Mouse (Mus musculus) c-Kit-positive CD71-negative TER-119-negative erythroid progenitor cells, embryonic 14.5 days (primary cell): ENCODE results near the gene Mecom.

ENCODE experiments used
- DNase-seq: peaks from one replicate; pipeline ENCODE4 v3.0.0-alpha.2; 2013; ENCODE audit warnings: low read depth

Gene Mecom

DNA sequence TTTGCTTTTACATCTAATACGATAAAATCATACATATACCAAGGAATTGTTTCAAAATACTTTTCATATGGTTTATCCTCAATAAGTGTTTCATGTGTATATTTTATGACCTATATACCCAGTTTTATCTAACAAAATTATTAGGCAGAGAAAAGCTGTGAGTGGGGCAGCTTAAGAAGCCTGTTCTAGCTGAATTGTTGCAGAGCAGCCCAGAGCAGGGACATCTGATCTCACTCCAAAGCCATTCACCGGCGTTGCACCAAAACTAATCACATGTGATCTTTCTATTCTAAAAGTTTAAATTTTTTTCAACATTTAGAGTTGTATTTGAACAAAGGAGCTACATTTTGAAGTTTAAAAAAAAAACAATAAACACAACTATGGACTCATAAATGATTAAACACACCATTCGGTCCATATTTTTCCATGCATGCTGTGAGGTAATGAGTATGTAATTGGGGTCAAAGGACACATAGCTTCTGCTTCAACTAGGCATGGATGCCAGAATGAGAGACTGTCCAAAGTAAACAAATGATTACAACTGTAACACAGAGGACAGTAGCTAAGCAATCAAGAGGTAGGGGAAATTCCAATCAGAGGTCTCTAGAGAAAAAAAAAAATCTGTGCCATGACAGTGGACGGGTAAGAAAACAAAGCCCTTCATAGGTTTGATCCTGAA is 64.7 kb downstream of the Mecom start:
- DNase-seq, result no peak

DNA sequence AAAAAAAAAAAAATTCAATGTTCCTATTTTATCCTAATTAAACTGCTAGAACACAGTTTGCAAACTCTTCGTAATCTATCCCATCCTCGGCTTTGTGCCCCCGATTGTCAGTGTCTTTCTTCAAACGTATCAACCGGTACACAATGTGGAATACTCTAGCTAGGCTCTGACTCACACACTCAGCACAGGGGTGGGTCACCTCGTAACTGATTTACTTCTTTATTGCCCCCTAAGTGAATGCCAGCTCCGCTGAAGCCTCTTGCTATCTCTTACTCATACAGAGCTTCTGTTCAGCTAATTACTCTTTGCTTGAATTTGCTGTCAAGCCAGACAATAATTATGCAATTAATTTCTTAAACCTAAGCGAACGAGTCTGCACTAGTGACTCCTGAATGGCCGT is 66.1 kb downstream of the Mecom start:
- no peak for DNase-seq

DNA sequence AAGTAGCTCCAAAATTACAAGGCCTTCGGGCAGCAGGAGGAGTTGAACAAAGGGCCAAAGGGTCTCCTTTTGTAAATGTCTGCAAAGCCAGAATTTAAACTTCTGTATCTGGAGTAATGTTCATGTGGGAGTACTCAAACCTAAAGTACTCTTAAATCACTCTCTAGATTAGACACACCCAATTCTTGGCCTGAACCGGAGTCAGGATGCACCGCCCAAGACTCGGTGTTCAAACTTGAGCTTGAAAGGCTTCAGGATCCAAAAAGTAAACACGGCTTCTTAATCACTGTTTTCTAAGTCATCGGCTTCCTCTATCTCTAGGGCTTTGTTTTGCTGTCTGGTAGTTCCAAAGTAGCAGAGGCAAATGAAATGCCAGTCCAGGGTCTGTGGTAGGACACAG is 67.3 kb downstream of the Mecom start:
- no peak for DNase-seq

DNA sequence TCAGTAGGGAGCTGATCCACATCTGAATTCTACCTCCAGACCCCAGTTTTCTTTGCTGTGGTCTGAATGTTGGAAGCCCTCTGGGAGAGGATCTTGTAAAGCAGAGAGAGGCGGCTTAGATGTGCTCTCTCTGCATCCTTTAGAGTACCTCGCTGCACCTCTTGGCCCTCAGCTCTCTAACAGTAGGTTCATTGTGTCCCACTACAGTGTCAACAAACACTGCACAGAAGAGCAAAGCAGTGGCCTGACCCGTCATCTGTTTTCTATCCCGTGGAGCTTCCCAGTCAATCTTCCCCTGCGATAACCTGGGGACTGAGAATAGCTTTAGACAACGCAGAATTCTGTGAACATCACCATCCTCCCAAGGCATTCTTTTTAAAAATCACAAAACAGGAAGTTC is 69.6 kb downstream of the Mecom start:
- DNase-seq, result no peak

DNA sequence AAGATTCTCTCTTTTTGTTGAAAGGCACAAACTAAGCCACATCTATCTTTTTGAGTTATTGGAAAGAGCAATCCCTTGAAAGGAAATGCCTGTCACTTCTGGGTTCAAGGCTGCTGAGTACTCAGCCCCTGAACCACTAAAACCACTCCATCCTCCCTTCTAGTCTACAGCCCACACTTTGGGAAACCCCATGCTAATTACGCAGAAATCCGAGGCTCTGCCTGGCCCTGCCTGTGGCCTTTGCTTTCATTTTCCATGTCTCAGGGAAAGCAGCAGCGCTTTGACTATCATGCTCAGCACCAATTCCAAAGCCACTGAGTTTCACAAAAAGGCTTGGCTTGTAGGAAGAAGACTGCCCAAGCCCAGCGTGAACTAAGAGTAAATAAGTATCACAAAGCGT is 70.8 kb downstream of the Mecom start:
- DNase-seq, result no peak

DNA sequence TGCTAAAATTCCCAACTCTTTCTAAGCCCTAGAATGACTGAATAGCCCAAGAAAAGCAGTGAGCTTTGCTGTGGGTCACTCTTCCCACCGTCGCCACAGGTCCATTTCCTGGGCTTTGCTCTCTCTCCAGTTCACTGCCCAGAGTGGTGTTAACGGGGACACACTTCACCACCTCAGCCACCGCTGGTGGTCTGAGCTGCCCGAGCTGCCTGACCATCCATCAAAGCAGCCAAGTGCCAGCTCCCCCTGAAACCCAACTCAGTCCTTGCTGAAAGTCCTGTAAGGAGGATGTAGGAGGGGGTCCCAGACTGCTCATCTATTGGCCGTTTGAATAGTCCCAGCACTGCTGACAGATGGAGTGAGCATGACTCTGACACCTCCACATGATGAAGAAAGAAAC is 72.2 kb downstream of the Mecom start:
- no peak for DNase-seq

DNA sequence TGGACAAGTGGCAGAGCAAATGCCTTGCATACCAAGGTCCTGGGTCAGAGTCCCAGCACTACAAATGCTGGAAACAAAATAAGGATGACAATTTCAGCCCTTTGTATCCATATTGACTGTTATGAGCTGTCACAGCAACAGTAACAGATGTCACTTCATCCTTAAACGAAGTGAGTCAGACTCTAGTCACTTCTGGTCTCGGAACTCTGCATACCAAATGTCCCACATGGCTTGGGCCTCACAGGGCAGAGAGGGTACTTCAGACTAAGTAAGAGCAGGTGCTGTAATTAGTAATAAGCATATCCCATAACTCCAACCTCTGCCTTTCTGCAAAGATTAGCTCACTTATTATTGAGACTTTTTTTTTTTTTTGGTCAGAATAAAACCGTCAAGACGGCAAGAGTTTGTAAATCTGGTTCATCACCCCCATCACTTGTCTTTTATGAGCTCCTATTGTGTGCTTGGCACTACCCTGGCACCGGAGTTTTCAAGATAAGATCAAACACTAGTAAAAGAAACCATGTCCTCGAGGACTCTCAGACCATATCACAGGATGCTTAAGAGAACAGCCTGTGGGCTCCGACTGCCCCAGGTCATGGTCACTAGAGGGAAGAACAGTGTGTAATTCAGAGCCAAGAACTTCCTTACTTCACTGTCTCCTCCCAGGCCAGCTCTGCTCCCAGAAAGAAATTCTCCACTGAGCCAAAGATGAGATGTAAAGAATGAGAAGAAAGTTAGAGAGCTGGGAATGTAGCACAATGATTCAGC is 79.6 kb downstream of the Mecom start:
- DNase-seq, result no peak

DNA sequence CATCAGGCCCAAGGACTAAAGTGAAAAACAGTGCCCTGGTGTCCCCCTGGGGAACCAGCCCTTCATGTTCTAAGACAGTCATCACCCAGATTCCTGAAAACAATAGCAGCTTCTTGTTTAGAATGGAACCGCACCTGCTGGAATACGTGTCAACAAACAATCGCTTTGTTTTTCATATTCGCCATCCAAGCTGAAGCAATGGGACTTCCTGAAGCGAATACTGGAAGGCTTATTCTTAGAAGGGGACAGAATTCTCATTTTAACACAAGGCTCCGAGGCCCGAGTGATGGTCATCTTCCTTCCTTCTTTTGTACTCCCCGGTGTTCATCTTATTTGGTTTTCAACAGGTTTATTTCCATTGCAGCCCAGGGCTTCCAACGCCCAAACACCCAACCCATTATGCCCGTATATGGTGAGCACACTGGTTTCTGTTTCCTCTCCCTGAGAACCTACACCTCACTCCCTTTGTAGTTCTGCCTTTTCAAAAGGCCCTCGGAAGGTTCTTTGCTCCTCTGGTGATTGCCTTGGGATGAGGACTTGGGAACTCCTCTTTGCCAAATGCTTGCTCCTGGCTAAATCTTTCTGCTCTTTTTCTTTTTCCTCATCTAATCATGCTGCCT is 81.7 kb downstream of the Mecom start:
- DNase-seq, result no peak

DNA sequence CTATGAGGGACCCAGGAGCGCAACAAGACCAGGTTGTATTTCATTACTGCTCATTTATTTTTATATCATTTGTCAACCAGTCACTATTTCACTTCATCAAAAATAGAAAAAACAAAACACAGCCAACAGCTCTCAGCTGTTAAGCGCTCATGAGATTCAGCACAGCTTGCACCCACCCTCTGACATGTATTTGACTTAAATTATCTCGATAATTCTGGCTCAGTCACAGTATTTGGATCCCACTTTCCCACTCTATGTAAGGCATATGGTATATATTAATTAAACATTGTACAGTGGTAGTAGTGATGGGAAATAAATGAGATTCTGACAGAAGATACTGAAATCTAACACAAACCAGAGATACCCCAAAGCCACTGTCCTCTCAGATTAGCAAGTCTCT is 83.3 kb downstream of the Mecom start:
- DNase-seq, result no peak

DNA sequence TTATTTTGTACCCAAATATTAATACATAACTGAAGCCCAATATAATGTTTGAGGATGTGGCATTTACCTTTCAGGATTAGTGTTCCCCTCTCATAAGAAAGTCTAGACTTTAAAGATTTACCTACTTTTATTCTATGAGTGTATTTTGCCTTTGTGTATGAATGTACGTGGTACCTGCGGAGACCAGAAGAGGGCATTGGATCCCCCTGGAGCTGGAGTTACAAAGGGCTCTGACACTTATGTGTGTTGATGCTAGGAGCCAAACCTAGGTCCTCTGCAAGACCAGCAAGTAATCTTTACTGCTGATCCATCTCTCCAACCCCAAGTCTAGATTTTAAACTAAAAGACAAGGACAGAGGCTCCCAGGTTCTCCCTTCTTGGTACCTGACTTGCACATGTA is 86.0 kb downstream of the Mecom start:
- no peak for DNase-seq

DNA sequence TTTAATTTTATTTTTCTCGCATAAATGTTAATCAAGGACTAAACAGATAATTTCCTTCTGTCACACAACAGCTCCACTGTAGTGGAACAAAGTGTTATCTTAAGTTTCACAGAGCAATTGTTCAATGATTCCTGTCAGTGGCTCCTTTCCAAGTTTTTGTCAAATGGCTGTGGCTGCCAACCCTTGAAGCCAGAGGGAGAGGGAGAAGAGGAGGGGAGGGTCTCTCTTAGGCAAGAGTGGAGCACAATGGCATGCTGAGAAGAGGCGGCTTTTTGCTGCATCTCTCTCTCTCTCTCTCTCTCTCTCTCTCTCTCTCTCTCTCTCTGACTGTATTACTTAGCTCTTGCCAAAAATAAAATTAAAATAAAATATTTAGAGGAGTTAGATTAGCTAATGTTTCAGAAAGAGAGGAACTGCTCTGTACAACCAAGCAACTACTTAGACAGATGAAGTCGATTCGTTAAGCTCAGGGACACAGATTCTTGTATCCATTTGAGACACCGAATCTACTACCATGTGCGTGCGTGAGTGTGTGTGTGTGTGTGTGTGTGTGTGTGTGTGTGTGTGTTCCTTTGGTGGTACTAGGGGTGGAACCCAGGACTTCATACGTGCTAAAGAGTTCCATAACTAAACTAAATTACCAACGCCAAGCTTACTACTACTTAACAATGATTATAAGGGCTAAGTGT is 86.8 kb downstream of the Mecom start:
- no peak for DNase-seq

DNA sequence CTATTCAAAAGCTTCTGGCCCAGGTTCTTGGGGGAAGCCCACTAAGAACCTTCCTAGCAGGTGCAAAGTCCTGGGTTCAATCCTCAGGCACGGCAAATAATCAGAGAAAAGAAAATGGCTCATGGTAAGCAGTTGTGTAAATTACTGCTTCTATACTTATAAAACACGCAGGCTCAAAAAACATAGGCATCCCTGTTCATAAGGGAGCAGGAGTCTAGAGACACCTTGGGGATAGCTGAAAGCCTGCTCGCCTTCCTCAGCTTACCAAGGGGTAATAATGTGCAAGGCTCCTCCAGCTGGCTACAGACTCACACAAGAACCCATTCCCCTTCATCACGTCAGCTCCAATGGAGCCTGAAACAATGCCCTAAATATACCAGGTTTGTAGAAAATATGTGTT is 88.2 kb downstream of the Mecom start:
- no peak for DNase-seq

DNA sequence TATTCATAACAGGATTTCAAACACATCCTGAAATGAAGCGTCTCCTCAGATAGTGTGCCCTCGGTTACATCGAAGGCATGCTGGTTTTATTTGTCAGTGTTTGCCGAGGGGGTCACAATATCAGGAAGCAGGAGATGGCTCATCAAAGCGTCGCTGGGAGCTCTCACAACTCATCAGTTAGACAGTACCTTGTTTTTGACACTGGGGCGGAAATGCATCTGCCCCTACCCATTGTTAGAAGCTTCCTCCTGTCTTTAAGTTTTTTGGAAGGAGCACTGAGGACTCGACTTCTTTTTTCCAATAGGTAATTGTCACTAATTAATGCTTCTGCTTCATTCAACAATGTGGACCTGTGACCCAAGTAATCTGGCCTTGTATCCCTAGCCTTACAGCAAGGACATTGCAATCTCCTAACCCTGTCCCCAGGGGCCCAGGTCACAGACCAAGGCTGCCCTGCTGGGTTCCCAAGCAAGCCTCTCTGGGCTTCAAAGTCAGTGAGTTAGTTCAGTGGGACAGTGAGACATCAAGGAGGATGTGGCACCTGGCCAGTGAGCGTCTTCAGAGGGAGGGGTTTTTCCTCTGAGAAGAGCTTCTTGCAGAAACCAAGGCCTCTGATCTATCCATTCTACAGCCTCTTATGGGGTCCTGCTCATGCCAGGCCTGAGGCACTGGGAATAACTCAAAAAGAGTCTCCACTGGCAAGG is 89.7 kb downstream of the Mecom start:
- no peak for DNase-seq

DNA sequence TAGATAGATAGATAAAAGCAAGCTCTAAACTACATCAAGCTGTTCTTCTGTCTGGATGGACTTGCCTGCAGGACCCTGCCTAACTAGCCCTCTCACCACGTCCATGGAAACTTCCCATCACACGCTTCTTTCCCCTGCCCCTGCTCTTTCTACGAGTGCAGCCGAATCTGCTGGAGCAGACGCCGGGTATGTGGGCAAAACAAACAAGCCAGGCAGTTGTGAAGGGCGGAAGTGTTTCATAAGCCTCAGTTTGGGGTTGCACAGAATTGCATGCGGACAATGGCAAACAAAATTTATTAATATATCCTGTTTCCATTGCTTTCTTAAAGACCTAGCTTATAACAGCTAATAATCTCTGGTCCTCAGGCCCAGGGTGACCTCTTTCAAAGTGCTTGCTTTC is 91.9 kb downstream of the Mecom start:
- no peak for DNase-seq

DNA sequence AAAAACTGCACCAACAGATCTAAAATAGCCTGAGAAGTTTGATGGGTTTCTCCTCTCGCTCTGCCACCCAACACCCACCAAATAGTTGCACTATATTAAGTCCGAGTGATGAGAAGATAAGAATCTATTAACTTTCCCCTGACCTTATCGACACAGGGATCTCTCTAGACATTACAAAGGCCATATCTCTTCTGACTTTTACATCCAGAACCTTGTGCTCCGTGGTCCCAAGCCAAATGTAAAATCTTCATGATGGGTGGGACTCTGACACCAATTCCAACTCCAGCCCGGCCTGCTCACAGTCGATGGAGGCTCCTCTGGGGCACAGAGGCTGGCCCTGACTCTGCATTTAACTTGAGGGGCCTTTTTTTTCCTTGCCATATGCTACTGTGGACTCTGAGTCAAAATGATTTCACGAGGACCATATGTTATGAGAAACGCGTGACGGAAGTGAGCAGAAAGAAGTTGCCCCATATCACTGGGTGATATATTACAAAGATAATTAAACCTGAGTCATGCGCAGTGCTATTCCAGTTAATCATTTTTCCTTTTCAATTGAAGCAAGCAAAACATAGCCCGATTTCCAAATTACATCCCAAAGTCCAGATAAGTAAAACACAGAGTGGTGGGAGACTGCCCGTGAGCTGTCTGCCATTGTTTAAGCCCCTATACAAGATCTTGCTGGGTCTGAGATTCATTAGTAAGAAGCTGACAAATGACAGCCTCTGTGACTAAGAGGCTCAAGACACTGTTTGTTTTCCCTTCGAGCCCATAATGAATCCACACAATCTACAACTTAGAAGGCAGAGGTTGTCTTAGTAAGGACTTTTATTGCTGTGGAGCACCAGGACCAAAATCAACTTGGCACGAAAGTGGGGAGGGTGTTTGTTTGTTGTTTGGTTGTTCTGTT is 94.0 kb downstream of the Mecom start:
- DNase-seq, result no peak

DNA sequence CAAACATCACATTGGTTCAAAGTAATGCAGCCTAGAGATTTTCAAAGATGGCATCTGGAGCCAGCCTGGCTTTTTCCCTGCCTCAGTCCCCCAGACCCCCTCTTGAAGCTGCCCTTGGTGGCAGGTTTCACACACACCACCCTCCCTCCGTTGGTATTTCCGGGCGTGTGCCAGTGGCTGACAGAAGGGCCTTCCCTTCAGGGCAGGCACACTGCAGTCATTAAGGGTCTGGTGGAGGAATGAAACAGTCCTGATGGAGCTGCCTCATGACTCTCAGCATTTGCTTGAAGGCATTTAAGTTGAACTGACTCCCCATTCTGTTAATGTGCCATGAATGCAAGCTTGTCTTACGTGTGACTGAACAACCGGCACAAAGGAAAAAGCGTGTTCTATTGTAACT is 94.8 kb downstream of the Mecom start:
- DNase-seq, result no peak

DNA sequence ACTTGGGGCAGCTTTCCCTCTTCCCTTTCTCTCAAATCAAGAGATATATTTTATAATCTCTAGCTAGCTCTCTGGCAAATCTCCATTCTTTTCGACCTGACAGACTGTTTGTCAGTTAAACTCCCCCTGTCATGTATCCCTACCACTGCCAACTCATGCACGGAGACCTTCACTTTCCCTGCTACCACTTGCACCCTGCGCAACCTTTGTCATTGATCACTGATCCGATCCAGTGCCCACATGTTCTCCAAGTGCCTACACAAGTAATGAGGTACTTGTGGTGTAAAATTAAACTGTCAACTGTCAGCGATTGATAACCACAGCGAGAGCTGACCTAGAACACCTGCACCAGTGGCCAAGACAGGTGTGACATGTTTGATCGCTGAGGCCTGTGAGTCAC is 95.3 kb downstream of the Mecom start:
- no peak for DNase-seq

DNA sequence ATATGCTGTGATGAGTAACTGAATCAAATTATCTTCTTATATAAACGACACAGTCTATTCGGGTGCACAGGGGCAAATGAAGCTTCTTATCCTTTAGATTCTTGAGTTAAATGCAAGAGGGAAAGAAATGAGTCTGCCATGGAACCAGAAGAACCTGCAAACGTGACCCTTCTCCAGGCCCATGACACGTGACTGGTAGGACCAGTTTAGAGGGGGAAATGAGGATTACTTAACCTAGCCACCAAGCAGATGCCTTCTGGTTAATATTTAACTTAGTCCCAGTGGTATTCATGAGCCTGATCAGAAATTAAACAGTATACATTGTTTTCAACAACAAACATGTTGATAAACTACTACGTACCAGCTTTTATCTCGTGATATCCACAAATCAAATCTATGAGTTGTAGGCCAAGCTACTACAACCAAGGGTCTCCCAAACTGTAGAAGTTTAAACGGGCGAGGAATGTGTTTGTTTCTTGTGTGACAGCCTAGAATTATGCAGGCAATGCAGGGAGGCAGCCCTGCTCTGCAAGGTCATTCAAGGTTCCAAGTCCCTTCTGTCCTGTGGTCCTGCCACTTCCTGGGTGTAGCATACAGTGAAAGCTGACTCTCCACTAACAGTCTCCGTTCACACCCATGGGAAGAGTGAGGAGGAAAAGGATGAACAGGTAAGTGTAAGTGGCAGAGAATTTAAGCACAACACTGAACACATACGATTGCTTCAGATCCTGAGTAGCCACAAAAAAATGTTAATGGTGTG is 97.4 kb downstream of the Mecom start:
- no peak for DNase-seq

DNA sequence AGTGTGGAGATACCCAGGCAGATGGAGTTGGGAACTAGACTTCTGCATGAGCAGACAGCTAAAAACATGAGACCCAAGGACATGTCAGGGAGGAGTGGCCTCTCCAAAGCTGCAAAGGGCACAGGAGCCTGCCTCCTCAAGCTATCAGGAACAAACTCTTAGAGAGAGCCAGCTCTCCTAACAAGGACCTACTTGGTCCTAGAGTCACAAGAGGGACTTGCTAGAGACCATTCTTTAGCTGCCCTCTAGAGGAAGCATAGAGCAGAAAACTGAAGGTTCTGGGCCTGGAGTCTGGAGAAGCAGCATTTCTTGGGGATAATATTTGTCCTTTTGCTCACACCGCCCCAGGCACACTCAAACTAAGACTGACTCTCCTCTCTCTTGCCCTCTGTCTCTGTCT is 99.2 kb downstream of the Mecom start:
- no peak for DNase-seq

DNA sequence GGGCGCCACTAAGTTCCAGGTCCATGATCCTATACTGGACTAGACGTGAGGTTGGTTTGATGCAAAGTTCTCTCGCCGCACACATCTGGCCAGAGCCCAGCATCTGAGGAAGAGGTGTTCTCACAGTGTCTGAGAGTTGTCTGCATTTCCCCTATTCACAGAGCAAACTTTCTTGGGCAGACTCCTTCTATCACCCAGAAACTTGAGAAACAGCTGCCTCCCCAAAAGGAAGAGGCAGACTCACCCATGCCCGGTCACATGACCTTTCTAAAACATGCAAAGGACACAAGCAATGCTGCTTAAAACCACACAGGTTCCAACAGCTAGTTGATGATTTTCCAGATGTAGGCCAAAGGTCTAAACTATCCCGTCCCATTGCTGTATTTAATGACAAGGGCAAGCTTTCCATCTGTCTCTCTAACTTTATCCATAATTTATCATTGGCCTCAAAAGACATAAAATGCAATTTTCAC is 101.8 kb downstream of the Mecom start:
- no peak for DNase-seq
